Mouse (Mus musculus): ENCODE measurements around the gene Phactr3. TPM values are rescaled to one million over a fixed set of nuclear protein-coding genes. Genes with fewer than 3 reads are reported as not detected.
A peak's percentile ranks its signal among the peaks of the same experiment; 100 is the strongest.

Gene Phactr3
- polyA plus RNA-seq, 1 experiment = not detected

- Histone ChIP-seq H3K4me3 (ENCODE audit: insufficient read depth, low read depth, low read length) (no peak overlapping the region), H3K27ac (ENCODE audit: insufficient read depth, low read depth, low read length) (peak overlapping the region; percentile 94), H3K4me1 (ENCODE audit: control insufficient read depth, insufficient read depth, low read length) (peaks cover 12% of the 10 kb centered on the region)
- no peak for TF ChIP-seq CTCF (IDR thresholded peaks at IDR 0.05; ENCODE audit: insufficient read depth, low read depth, low read length)
- no peak for TF ChIP-seq POLR2A (IDR thresholded peaks at IDR 0.05; ENCODE audit: insufficient read depth, low read depth, low read length)
- 23% methylated on average over 3 of the region's 3 CpGs for whole genome bisulfite sequencing
These were observed 101.5 kb downstream of the Phactr3 start for GRCm38 (mm10) chr2:178220148-178220717.

- Histone ChIP-seq H3K4me3 (ENCODE audit: insufficient read depth, low read depth, low read length) (no peak overlapping the region), H3K4me1 (ENCODE audit: control insufficient read depth, insufficient read depth, low read length) (peaks cover 12% of the 10 kb centered on the region), H3K27ac (ENCODE audit: insufficient read depth, low read depth, low read length) (peak overlapping the region; percentile 48; the same call in 1 of the 2 replicates)
- TF ChIP-seq POLR2A (IDR thresholded peaks at IDR 0.05; ENCODE audit: insufficient read depth, low read depth, low read length) = no peak
- no peak for TF ChIP-seq CTCF (IDR thresholded peaks at IDR 0.05; ENCODE audit: insufficient read depth, low read depth, low read length)
- WGBS = 96% methylated on average over 3 of the region's 3 CpGs
These were observed 102.2 kb downstream of the Phactr3 start for GRCm38 (mm10) chr2:178221003-178221402.

GRCm38 (mm10) chr2:178229231-178229630, 110.5 kb downstream of the Phactr3 start:
- WGBS = 54% methylated on average over 8 of the region's 8 CpGs
- Histone ChIP-seq H3K4me3 (ENCODE audit: insufficient read depth, low read depth, low read length) (no peak overlapping the region), H3K4me1 (ENCODE audit: control insufficient read depth, insufficient read depth, low read length) (peaks cover 6% of the 10 kb centered on the region), H3K27ac (ENCODE audit: insufficient read depth, low read depth, low read length) (no peak overlapping the region)
- TF ChIP-seq CTCF (IDR thresholded peaks at IDR 0.05; ENCODE audit: insufficient read depth, low read depth, low read length) (no peak), POLR2A (IDR thresholded peaks at IDR 0.05; ENCODE audit: insufficient read depth, low read depth, low read length) (no peak)

GRCm38 (mm10) chr2:178233487-178233886, 114.7 kb downstream of the Phactr3 start:
- peaks cover 4% of the 10 kb centered on the region for H3K4me1 ChIP-seq (ENCODE audit: control insufficient read depth, insufficient read depth, low read length)
- H3K27ac ChIP-seq (ENCODE audit: insufficient read depth, low read depth, low read length) = no peak overlapping the region
- no peak for TF ChIP-seq POLR2A (IDR thresholded peaks at IDR 0.05; ENCODE audit: insufficient read depth, low read depth, low read length)
- no peak for TF ChIP-seq CTCF (IDR thresholded peaks at IDR 0.05; ENCODE audit: insufficient read depth, low read depth, low read length)
- 79% methylated on average over 5 of the region's 5 CpGs for WGBS
- no peak overlapping the region for H3K4me3 ChIP-seq (ENCODE audit: insufficient read depth, low read depth, low read length)

- 82% methylated on average over 3 of the region's 3 CpGs for WGBS
- H3K4me3 ChIP-seq (ENCODE audit: insufficient read depth, low read depth, low read length) = no peak overlapping the region
- no peak overlapping the region for H3K27ac ChIP-seq (ENCODE audit: insufficient read depth, low read depth, low read length)
- peaks cover 18% of the 10 kb centered on the region for H3K4me1 ChIP-seq (ENCODE audit: control insufficient read depth, insufficient read depth, low read length)
- TF ChIP-seq CTCF (IDR thresholded peaks at IDR 0.05; ENCODE audit: insufficient read depth, low read depth, low read length) = no peak
- no peak for TF ChIP-seq POLR2A (IDR thresholded peaks at IDR 0.05; ENCODE audit: insufficient read depth, low read depth, low read length)
These were observed 118.3 kb downstream of the Phactr3 start for GRCm38 (mm10) chr2:178237056-178237455.

GRCm38 (mm10) chr2:178238503-178238902, 119.7 kb downstream of the Phactr3 start:
- 84% methylated on average over 2 of the region's 2 CpGs for WGBS
- TF ChIP-seq CTCF (IDR thresholded peaks at IDR 0.05; ENCODE audit: insufficient read depth, low read depth, low read length) (no peak), POLR2A (IDR thresholded peaks at IDR 0.05; ENCODE audit: insufficient read depth, low read depth, low read length) (no peak)
- Histone ChIP-seq H3K4me1 (ENCODE audit: control insufficient read depth, insufficient read depth, low read length) (peaks cover 23% of the 10 kb centered on the region), H3K27ac (ENCODE audit: insufficient read depth, low read depth, low read length) (no peak overlapping the region), H3K4me3 (ENCODE audit: insufficient read depth, low read depth, low read length) (no peak overlapping the region)

- TF ChIP-seq POLR2A (IDR thresholded peaks at IDR 0.05; ENCODE audit: insufficient read depth, low read depth, low read length) = no peak
- no peak for TF ChIP-seq CTCF (IDR thresholded peaks at IDR 0.05; ENCODE audit: insufficient read depth, low read depth, low read length)
- Histone ChIP-seq H3K27ac (ENCODE audit: insufficient read depth, low read depth, low read length) (0 out of 2 replicates have a peak overlapping the region, but pooled peaks have one; percentile 0), H3K4me1 (ENCODE audit: control insufficient read depth, insufficient read depth, low read length) (peaks cover 32% of the 10 kb centered on the region), H3K4me3 (ENCODE audit: insufficient read depth, low read depth, low read length) (no peak overlapping the region)
- 57% methylated on average over 8 of the region's 8 CpGs for WGBS
These were observed 122.1 kb downstream of the Phactr3 start for GRCm38 (mm10) chr2:178240886-178241285.

- WGBS = 76% methylated on average over 3 of the region's 3 CpGs
- Histone ChIP-seq H3K4me1 (ENCODE audit: control insufficient read depth, insufficient read depth, low read length) (peaks cover 32% of the 10 kb centered on the region), H3K4me3 (ENCODE audit: insufficient read depth, low read depth, low read length) (no peak overlapping the region), H3K27ac (ENCODE audit: insufficient read depth, low read depth, low read length) (0 out of 2 replicates have a peak overlapping the region, but pooled peaks have one; percentile 0)
- TF ChIP-seq POLR2A (IDR thresholded peaks at IDR 0.05; ENCODE audit: insufficient read depth, low read depth, low read length) = no peak
These were observed 122.6 kb downstream of the Phactr3 start for GRCm38 (mm10) chr2:178241374-178241773.

GRCm38 (mm10) chr2:178242996-178243395, 124.2 kb downstream of the Phactr3 start:
- Histone ChIP-seq H3K4me1 (ENCODE audit: control insufficient read depth, insufficient read depth, low read length) (peaks cover 38% of the 10 kb centered on the region), H3K4me3 (ENCODE audit: insufficient read depth, low read depth, low read length) (no peak overlapping the region), H3K27ac (ENCODE audit: insufficient read depth, low read depth, low read length) (no peak overlapping the region; the same call in 1 of the 2 replicates)
- WGBS = 30% methylated on average over 3 of the region's 3 CpGs
- TF ChIP-seq POLR2A (IDR thresholded peaks at IDR 0.05; ENCODE audit: insufficient read depth, low read depth, low read length) = no peak
- no peak for TF ChIP-seq CTCF (IDR thresholded peaks at IDR 0.05; ENCODE audit: insufficient read depth, low read depth, low read length)

All from olfactory bulb, adult 2 months (tissue).